Mouse (Mus musculus) G1E (cell line): ENCODE measurements around the gene Pkdcc. TPM values are rescaled to one million over a fixed set of nuclear protein-coding genes. Genes with fewer than 3 reads are reported as not detected.

Experiments
- ATAC-seq: 2 replicates; pipeline ENCODE4 v1.8.0; 2016; ENCODE audit warnings: mild to moderate bottlenecking; ENCODE audit not compliant: insufficient number of reproducible peaks, poor library complexity, low FRiP score, severe bottlenecking; ENCODE audit errors: extremely low read depth
- DNase-seq: peaks from one replicate; pipeline ENCODE4 v3.0.0; 2012; ENCODE audit warnings: low spot score
- H3K27me3 ChIP-seq: 2 replicates; pipeline ENCODE4 v1.6.1; 2012; ENCODE audit warnings: mild to moderate bottlenecking, low read length, inconsistent platforms; ENCODE audit not compliant: insufficient read depth
- H3K36me3 ChIP-seq: replicated peaks from 2 replicates; pipeline ENCODE3; 2012; ENCODE audit warnings: mild to moderate bottlenecking, inconsistent platforms
- H3K4me1 ChIP-seq: 2 replicates; pipeline ENCODE4 v1.6.1; 2012; ENCODE audit warnings: low read depth, low read length, inconsistent platforms, mixed read lengths; ENCODE audit not compliant: insufficient read depth
- H3K4me3 ChIP-seq: 2 replicates; pipeline ENCODE4 v1.5.1; 2012; ENCODE audit warnings: low read depth, mild to moderate bottlenecking, inconsistent platforms, low read length, moderate library complexity, mixed read lengths
- H3K9me3 ChIP-seq: replicated peaks from 2 replicates; pipeline ENCODE4 v1.6.1; 2012; ENCODE audit warnings: inconsistent platforms
- CTCF ChIP-seq: IDR thresholded peaks from 2 replicates; pipeline ENCODE4 v1.5.1; 2012; ENCODE audit warnings: low read depth, low read length, inconsistent platforms, mixed read lengths
- GATA1 ChIP-seq: IDR thresholded peaks from 2 replicates; pipeline ENCODE4 v1.6.1; 2012; ENCODE audit warnings: borderline replicate concordance, low read length, inconsistent platforms, mixed read lengths
- GATA2 ChIP-seq: IDR thresholded peaks from 2 replicates; pipeline ENCODE4 v1.6.1; 2012; ENCODE audit warnings: low read depth, low read length, inconsistent platforms, borderline replicate concordance
- POLR2AphosphoS5 ChIP-seq: IDR thresholded peaks from 2 replicates; pipeline ENCODE4 v1.6.1; 2012; ENCODE audit warnings: low read depth, low read length, inconsistent platforms; ENCODE audit not compliant: insufficient replicate concordance
- TAL1 ChIP-seq: conservative IDR thresholded peaks from 2 replicates; pipeline ENCODE4 v1.6.1; 2012; ENCODE audit warnings: low read depth, low read length, inconsistent platforms, mixed read lengths
- polyA plus RNA-seq: library from polyadenylated mRNA; stranded (reverse); fragments of >175 nt; gene quantifications from 2 replicates; pipeline ENCODE4 v1.2.3, GENCODE M21; 2012
- total RNA-seq, 2 experiments: library from RNA; stranded (forward) in 1 of 2; stranded (reverse) in 1 of 2; fragments of 200-1000 nt in 1 of 2; fragments of >200 nt in 1 of 2; fragmentation: Nextera tagmentation in 1 of 2; gene quantifications; 2 replicates each; pipeline ENCODE4 v1.2.3; 2014 to 2017

Pkdcc gene
- total and polyA plus RNA-seq, 3 experiments: not detected

GRCm38 (mm10) chr17:83181086-83181485 is 34.0 kb upstream of the Pkdcc start:
- Histone ChIP-seq H3K4me1 (no peaks in the 10 kb centered on the region), H3K36me3 (no peaks in the 10 kb centered on the region), H3K9me3 (peaks cover 83% of the 10 kb centered on the region), H3K4me3 (no peak overlapping the region), H3K27me3 (no peaks in the 10 kb centered on the region)
- no peak for DNase-seq
- ATAC-seq: no peak
- no peak for TF ChIP-seq CTCF
- TF ChIP-seq GATA1: no peak
- no peak for TF ChIP-seq POLR2AphosphoS5
- no peak for TF ChIP-seq TAL1
- no peak for TF ChIP-seq GATA2

- H3K9me3 ChIP-seq: peaks cover 80% of the 10 kb centered on the region
- DNase-seq (no peak), ATAC-seq (no peak)
- no peaks in the 10 kb centered on the region for H3K27me3 ChIP-seq
- no peaks in the 10 kb centered on the region for H3K36me3 ChIP-seq
- TF ChIP-seq GATA2 (no peak), CTCF (no peak), TAL1 (no peak), POLR2AphosphoS5 (no peak), GATA1 (no peak)
- H3K4me3 ChIP-seq: no peak overlapping the region
- H3K4me1 ChIP-seq: no peaks in the 10 kb centered on the region
Measured at GRCm38 (mm10) chr17:83181592-83181991, 33.5 kb upstream of the Pkdcc start.

- ATAC-seq (no peak), DNase-seq (no peak)
- Histone ChIP-seq H3K4me1 (no peaks in the 10 kb centered on the region), H3K27me3 (no peaks in the 10 kb centered on the region), H3K9me3 (peaks cover 77% of the 10 kb centered on the region), H3K36me3 (no peaks in the 10 kb centered on the region), H3K4me3 (no peak overlapping the region)
- TF ChIP-seq TAL1: no peak
- no peak for TF ChIP-seq CTCF
- TF ChIP-seq POLR2AphosphoS5: no peak
- TF ChIP-seq GATA2: no peak
Measured at GRCm38 (mm10) chr17:83182061-83182664, 32.9 kb upstream of the Pkdcc start.

GRCm38 (mm10) chr17:83182780-83183179 is 32.3 kb upstream of the Pkdcc start:
- no peaks in the 10 kb centered on the region for H3K4me1 ChIP-seq
- TF ChIP-seq TAL1: no peak
- TF ChIP-seq GATA2: no peak
- TF ChIP-seq POLR2AphosphoS5: no peak
- no peak for TF ChIP-seq GATA1
- TF ChIP-seq CTCF: no peak
- no peak for DNase-seq
- no peaks in the 10 kb centered on the region for H3K27me3 ChIP-seq
- no peak overlapping the region for H3K4me3 ChIP-seq
- peaks cover 76% of the 10 kb centered on the region for H3K9me3 ChIP-seq
- no peak for ATAC-seq
- no peaks in the 10 kb centered on the region for H3K36me3 ChIP-seq

- peaks cover 46% of the 10 kb centered on the region for H3K9me3 ChIP-seq
- no peaks in the 10 kb centered on the region for H3K36me3 ChIP-seq
- no peak overlapping the region for H3K4me3 ChIP-seq
- ATAC-seq (no peak), DNase-seq (no peak)
- no peaks in the 10 kb centered on the region for H3K4me1 ChIP-seq
- H3K27me3 ChIP-seq: no peaks in the 10 kb centered on the region
- TF ChIP-seq GATA2 (no peak), GATA1 (no peak), CTCF (no peak), POLR2AphosphoS5 (no peak), TAL1 (no peak)
Measured at GRCm38 (mm10) chr17:83187751-83188565, 27.1 kb upstream of the Pkdcc start.

- ATAC-seq (no peak), DNase-seq (no peak)
- Histone ChIP-seq H3K36me3 (no peaks in the 10 kb centered on the region), H3K4me3 (no peak overlapping the region), H3K4me1 (no peaks in the 10 kb centered on the region), H3K27me3 (no peaks in the 10 kb centered on the region), H3K9me3 (peaks cover 36% of the 10 kb centered on the region)
- no peak for TF ChIP-seq GATA2
- TF ChIP-seq CTCF: no peak
- no peak for TF ChIP-seq POLR2AphosphoS5
- no peak for TF ChIP-seq TAL1
Measured at GRCm38 (mm10) chr17:83190810-83191209, 24.3 kb upstream of the Pkdcc start.
